Mouse (Mus musculus): Measurements from ENCODE around the gene Plekho2. TPM values are rescaled to one million over a fixed set of nuclear protein-coding genes. Genes with fewer than 3 reads are reported as not detected.

The Plekho2 gene
- polyA plus RNA-seq, 1 experiment from 2014 or later, result 10.2 TPM

- no peak overlapping the region for H3K9ac ChIP-seq (ENCODE audit: low read depth, low read length)
- peaks cover 4% of the 10 kb centered on the region for H3K4me1 ChIP-seq (replicated peaks; ENCODE audit: control insufficient read depth, insufficient read depth, low read length)
- H3K27me3 ChIP-seq (ENCODE audit: control insufficient read depth, insufficient read depth, low read length), result no peaks in the 10 kb centered on the region
- H3K36me3 ChIP-seq (ENCODE audit: control insufficient read depth, insufficient read depth, low read length), result no peaks in the 10 kb centered on the region; the same call in 1 of the 2 replicates
- no peak overlapping the region for H3K4me3 ChIP-seq (ENCODE audit: low read depth, low read length)
- H3K9me3 ChIP-seq (ENCODE audit: control insufficient read depth, low read length), result no peaks in the 10 kb centered on the region
- DNase-seq (ENCODE audit: low spot score), result no peak
- no peak overlapping the region for H3K27ac ChIP-seq (ENCODE audit: low read depth, low read length)
- no peak for ATAC-seq (ENCODE audit: low FRiP score)
- WGBS, result 87% methylated on average over 5 of the region's 5 CpGs
- no peak overlapping the region for H3K4me2 ChIP-seq (replicated peaks; ENCODE audit: low read depth, low read length)
These were observed 16.8 kb downstream of the Plekho2 start for GRCm38 (mm10) chr9:65563073-65563472.

- no peak overlapping the region for H3K4me2 ChIP-seq (replicated peaks; ENCODE audit: low read depth, low read length)
- no peaks in the 10 kb centered on the region; the same call in 1 of the 2 replicates for H3K36me3 ChIP-seq (ENCODE audit: control insufficient read depth, insufficient read depth, low read length)
- DNase-seq (ENCODE audit: low spot score) (no peak), ATAC-seq (ENCODE audit: low FRiP score) (no peak)
- no peak overlapping the region for H3K4me3 ChIP-seq (ENCODE audit: low read depth, low read length)
- H3K27me3 ChIP-seq (ENCODE audit: control insufficient read depth, insufficient read depth, low read length), result no peaks in the 10 kb centered on the region
- H3K9me3 ChIP-seq (ENCODE audit: control insufficient read depth, low read length), result no peaks in the 10 kb centered on the region
- H3K4me1 ChIP-seq (replicated peaks; ENCODE audit: control insufficient read depth, insufficient read depth, low read length), result peaks cover 4% of the 10 kb centered on the region
- H3K27ac ChIP-seq (ENCODE audit: low read depth, low read length), result peak overlapping the region; percentile 7; the same call in 1 of the 2 replicates
- no peak overlapping the region for H3K9ac ChIP-seq (ENCODE audit: low read depth, low read length)
- 30% methylated on average over 4 of the region's 4 CpGs for WGBS
These were observed 17.7 kb downstream of the Plekho2 start for GRCm38 (mm10) chr9:65562081-65562506.

- no peak overlapping the region for H3K4me3 ChIP-seq (ENCODE audit: low read depth, low read length)
- WGBS, result 89% methylated on average over 4 of the region's 4 CpGs
- H3K9me3 ChIP-seq (ENCODE audit: control insufficient read depth, low read length), result no peaks in the 10 kb centered on the region
- H3K36me3 ChIP-seq (ENCODE audit: control insufficient read depth, insufficient read depth, low read length), result peaks cover 6% of the 10 kb centered on the region; the same call in 1 of the 2 replicates
- DNase-seq (ENCODE audit: low spot score) (no peak), ATAC-seq (ENCODE audit: low FRiP score) (no peak)
- no peak overlapping the region for H3K27ac ChIP-seq (ENCODE audit: low read depth, low read length)
- H3K9ac ChIP-seq (ENCODE audit: low read depth, low read length), result no peak overlapping the region
- no peak overlapping the region for H3K4me2 ChIP-seq (replicated peaks; ENCODE audit: low read depth, low read length)
- no peaks in the 10 kb centered on the region for H3K27me3 ChIP-seq (ENCODE audit: control insufficient read depth, insufficient read depth, low read length)
- peaks cover 4% of the 10 kb centered on the region for H3K4me1 ChIP-seq (replicated peaks; ENCODE audit: control insufficient read depth, insufficient read depth, low read length)
These were observed 18.8 kb downstream of the Plekho2 start for GRCm38 (mm10) chr9:65561016-65561415.

GRCm38 (mm10) chr9:65558806-65559205 is 21.0 kb downstream of the Plekho2 start:
- WGBS, result 87% methylated on average over 6 of the region's 6 CpGs
- Histone ChIP-seq H3K27me3 (ENCODE audit: control insufficient read depth, insufficient read depth, low read length) (no peaks in the 10 kb centered on the region), H3K4me1 (replicated peaks; ENCODE audit: control insufficient read depth, insufficient read depth, low read length) (peaks cover 9% of the 10 kb centered on the region), H3K4me2 (replicated peaks; ENCODE audit: low read depth, low read length) (no peak overlapping the region), H3K9me3 (ENCODE audit: control insufficient read depth, low read length) (no peaks in the 10 kb centered on the region), H3K27ac (ENCODE audit: low read depth, low read length) (no peak overlapping the region), H3K9ac (ENCODE audit: low read depth, low read length) (no peak overlapping the region), H3K4me3 (ENCODE audit: low read depth, low read length) (no peak overlapping the region), H3K36me3 (ENCODE audit: control insufficient read depth, insufficient read depth, low read length) (peaks cover 6% of the 10 kb centered on the region; the same call in 1 of the 2 replicates)
- ATAC-seq (ENCODE audit: low FRiP score), result no peak
- no peak for DNase-seq (ENCODE audit: low spot score)

GRCm38 (mm10) chr9:65556979-65557378 is 22.9 kb downstream of the Plekho2 start:
- Histone ChIP-seq H3K27me3 (ENCODE audit: control insufficient read depth, insufficient read depth, low read length) (no peaks in the 10 kb centered on the region), H3K9me3 (ENCODE audit: control insufficient read depth, low read length) (no peaks in the 10 kb centered on the region)

GRCm38 (mm10) chr9:65556349-65556748 is 23.5 kb downstream of the Plekho2 start:
- H3K4me1 ChIP-seq (replicated peaks; ENCODE audit: control insufficient read depth, insufficient read depth, low read length), result peaks cover 7% of the 10 kb centered on the region
- no peak overlapping the region for H3K4me2 ChIP-seq (replicated peaks; ENCODE audit: low read depth, low read length)
- H3K9ac ChIP-seq (ENCODE audit: low read depth, low read length), result no peak overlapping the region
- ATAC-seq (ENCODE audit: low FRiP score), result no peak
- H3K27me3 ChIP-seq (ENCODE audit: control insufficient read depth, insufficient read depth, low read length), result no peaks in the 10 kb centered on the region
- H3K9me3 ChIP-seq (ENCODE audit: control insufficient read depth, low read length), result no peaks in the 10 kb centered on the region
- DNase-seq (ENCODE audit: low spot score), result no peak
- H3K27ac ChIP-seq (ENCODE audit: low read depth, low read length), result no peak overlapping the region
- peaks cover 6% of the 10 kb centered on the region; the same call in 1 of the 2 replicates for H3K36me3 ChIP-seq (ENCODE audit: control insufficient read depth, insufficient read depth, low read length)
- no peak overlapping the region for H3K4me3 ChIP-seq (ENCODE audit: low read depth, low read length)
- 98% methylated on average over 8 of the region's 8 CpGs for WGBS

More at GRCm38 (mm10) chr9:65556979-65557378, 22.9 kb downstream of the Plekho2 start:
- ATAC-seq (ENCODE audit: low FRiP score), result no peak
- 96% methylated on average over 5 of the region's 5 CpGs for WGBS
- H3K9ac ChIP-seq (ENCODE audit: low read depth, low read length), result no peak overlapping the region
- H3K4me1 ChIP-seq (replicated peaks; ENCODE audit: control insufficient read depth, insufficient read depth, low read length), result peaks cover 6% of the 10 kb centered on the region
- H3K4me3 ChIP-seq (ENCODE audit: low read depth, low read length), result no peak overlapping the region
- no peak for DNase-seq (ENCODE audit: low spot score)
- H3K27ac ChIP-seq (ENCODE audit: low read depth, low read length), result no peak overlapping the region
- peaks cover 6% of the 10 kb centered on the region; the same call in 1 of the 2 replicates for H3K36me3 ChIP-seq (ENCODE audit: control insufficient read depth, insufficient read depth, low read length)
- H3K4me2 ChIP-seq (replicated peaks; ENCODE audit: low read depth, low read length), result no peak overlapping the region

- no peak overlapping the region for H3K9ac ChIP-seq (ENCODE audit: low read depth, low read length)
- H3K4me3 ChIP-seq (ENCODE audit: low read depth, low read length), result no peak overlapping the region
- no peak for DNase-seq (ENCODE audit: low spot score)
- peak overlapping the region; percentile 2; the same call in 1 of the 2 replicates for H3K27ac ChIP-seq (ENCODE audit: low read depth, low read length)
- ATAC-seq (ENCODE audit: low FRiP score), result no peak
- H3K4me2 ChIP-seq (replicated peaks; ENCODE audit: low read depth, low read length), result no peak overlapping the region
- H3K27me3 ChIP-seq (ENCODE audit: control insufficient read depth, insufficient read depth, low read length), result no peaks in the 10 kb centered on the region
- WGBS, result 92% methylated on average over 4 of the region's 4 CpGs
- no peaks in the 10 kb centered on the region for H3K9me3 ChIP-seq (ENCODE audit: control insufficient read depth, low read length)
- H3K4me1 ChIP-seq (replicated peaks; ENCODE audit: control insufficient read depth, insufficient read depth, low read length), result peaks cover 14% of the 10 kb centered on the region
- peaks cover 6% of the 10 kb centered on the region; the same call in 1 of the 2 replicates for H3K36me3 ChIP-seq (ENCODE audit: control insufficient read depth, insufficient read depth, low read length)
These were observed 24.2 kb downstream of the Plekho2 start for GRCm38 (mm10) chr9:65555621-65556020.

- H3K9me3 ChIP-seq (ENCODE audit: control insufficient read depth, low read length), result no peaks in the 10 kb centered on the region
- no peak overlapping the region for H3K4me2 ChIP-seq (replicated peaks; ENCODE audit: low read depth, low read length)
- H3K4me3 ChIP-seq (ENCODE audit: low read depth, low read length), result no peak overlapping the region
- H3K9ac ChIP-seq (ENCODE audit: low read depth, low read length), result no peak overlapping the region
- 0 out of 2 replicates have a peak overlapping the region, but pooled peaks have one; percentile 18 for H3K27ac ChIP-seq (ENCODE audit: low read depth, low read length)
- 9% methylated on average over 5 of the region's 5 CpGs for WGBS
- DNase-seq (ENCODE audit: low spot score), result peak; percentile 33
- H3K36me3 ChIP-seq (ENCODE audit: control insufficient read depth, insufficient read depth, low read length), result peaks cover 6% of the 10 kb centered on the region; the same call in 1 of the 2 replicates
- ATAC-seq (ENCODE audit: low FRiP score), result peak; percentile 49; the same call in 1 of the 2 replicates
- no peaks in the 10 kb centered on the region for H3K27me3 ChIP-seq (ENCODE audit: control insufficient read depth, insufficient read depth, low read length)
- H3K4me1 ChIP-seq (replicated peaks; ENCODE audit: control insufficient read depth, insufficient read depth, low read length), result peaks cover 16% of the 10 kb centered on the region
These were observed 24.8 kb downstream of the Plekho2 start for GRCm38 (mm10) chr9:65555001-65555405.

GRCm38 (mm10) chr9:65552711-65553110 is 27.1 kb downstream of the Plekho2 start:
- no peaks in the 10 kb centered on the region for H3K27me3 ChIP-seq (ENCODE audit: control insufficient read depth, insufficient read depth, low read length)
- no peak overlapping the region for H3K4me3 ChIP-seq (ENCODE audit: low read depth, low read length)
- 99% methylated on average over 2 of the region's 2 CpGs for WGBS
- no peak overlapping the region for H3K9ac ChIP-seq (ENCODE audit: low read depth, low read length)
- H3K4me2 ChIP-seq (replicated peaks; ENCODE audit: low read depth, low read length), result no peak overlapping the region
- no peaks in the 10 kb centered on the region for H3K9me3 ChIP-seq (ENCODE audit: control insufficient read depth, low read length)
- DNase-seq (ENCODE audit: low spot score) (no peak), ATAC-seq (ENCODE audit: low FRiP score) (no peak)
- 0 out of 2 replicates have a peak, but pooled peaks cover 6% of the 10 kb centered on the region for H3K36me3 ChIP-seq (ENCODE audit: control insufficient read depth, insufficient read depth, low read length)
- no peak overlapping the region for H3K27ac ChIP-seq (ENCODE audit: low read depth, low read length)
- H3K4me1 ChIP-seq (replicated peaks; ENCODE audit: control insufficient read depth, insufficient read depth, low read length), result peaks cover 20% of the 10 kb centered on the region
